Mouse (Mus musculus) mesoderm, embryonic 11.5 days (tissue): ENCODE measurements at regions not wholly inside any gene's neighbourhood (a gene's known extent, or its start where the extent isn't known, plus 50 kb on each side); places are given as distances from the start of the nearest gene placed in this dataset.

Experiments used
- DNase-seq: peaks from one replicate; pipeline ENCODE4 v3.0.0-alpha.2; 2012; ENCODE audit warnings: low read depth, low spot score

GRCm38 (mm10) chr2:61245526-61245925 lies 282.5 kb upstream of the Rbms1 start:
- DNase-seq: no peak

- no peak for DNase-seq
Observed at GRCm38 (mm10) chr2:61221676-61222075, 258.7 kb upstream of the Rbms1 start.

- DNase-seq: no peak
Observed at GRCm38 (mm10) chr2:61221157-61221556, 258.2 kb upstream of the Rbms1 start.

GRCm38 (mm10) chr2:61213951-61214350 lies 251.0 kb upstream of the Rbms1 start:
- no peak for DNase-seq

- DNase-seq: no peak
Observed at GRCm38 (mm10) chr2:61201387-61201786, 238.4 kb upstream of the Rbms1 start.

- DNase-seq: peak; percentile 62
Observed at GRCm38 (mm10) chr2:61193976-61194375, 231.0 kb upstream of the Rbms1 start.

- no peak for DNase-seq
Observed at GRCm38 (mm10) chr2:61182424-61182979, 219.5 kb upstream of the Rbms1 start.

GRCm38 (mm10) chr2:61177801-61178200 lies 214.8 kb upstream of the Rbms1 start:
- no peak for DNase-seq

- peak; percentile 67 for DNase-seq
Observed at GRCm38 (mm10) chr2:61176807-61177206, 213.8 kb upstream of the Rbms1 start.

GRCm38 (mm10) chr2:61173581-61173980 lies 210.6 kb upstream of the Rbms1 start:
- DNase-seq: no peak

- no peak for DNase-seq
Observed at GRCm38 (mm10) chr2:61161336-61161735, 198.3 kb upstream of the Rbms1 start.

- no peak for DNase-seq
Observed at GRCm38 (mm10) chr2:61159761-61160160, 196.8 kb upstream of the Rbms1 start.

GRCm38 (mm10) chr2:61138998-61139631 lies 176.1 kb upstream of the Rbms1 start:
- peak; percentile 70 for DNase-seq

GRCm38 (mm10) chr2:61138625-61138997 lies 175.6 kb upstream of the Rbms1 start:
- no peak for DNase-seq

GRCm38 (mm10) chr2:61137378-61137777 lies 174.4 kb upstream of the Rbms1 start:
- no peak for DNase-seq

- DNase-seq: no peak
Observed at GRCm38 (mm10) chr2:61136926-61137325, 173.9 kb upstream of the Rbms1 start.

GRCm38 (mm10) chr2:61123046-61123806 lies 160.2 kb upstream of the Rbms1 start:
- DNase-seq: no peak

- DNase-seq: no peak
Observed at GRCm38 (mm10) chr2:61121281-61121680, 158.3 kb upstream of the Rbms1 start.

GRCm38 (mm10) chr2:61114620-61115019 lies 151.6 kb upstream of the Rbms1 start:
- DNase-seq: no peak

GRCm38 (mm10) chr2:61113916-61114315 lies 150.9 kb upstream of the Rbms1 start:
- DNase-seq: no peak

- no peak for DNase-seq
Observed at GRCm38 (mm10) chr2:61110591-61110990, 147.6 kb upstream of the Rbms1 start.

GRCm38 (mm10) chr2:61109564-61109963 lies 146.6 kb upstream of the Rbms1 start:
- no peak for DNase-seq

- DNase-seq: no peak
Observed at GRCm38 (mm10) chr2:61105169-61105568, 142.2 kb upstream of the Rbms1 start.
